Mouse (Mus musculus) brain, embryonic 14.5 days (tissue): ENCODE data around the gene Nfia.

Experiments
- CTCF ChIP-seq: fragments of 200-500 bp; IDR thresholded peaks from 2 replicates; pipeline ENCODE4 v1.5.1; 2012; ENCODE audit warnings: inconsistent platforms, mild to moderate bottlenecking, moderate library complexity, borderline replicate concordance; ENCODE audit not compliant: insufficient read depth, insufficient read length; ENCODE audit errors: extremely low read depth
- POLR2A ChIP-seq: fragments of 200-500 bp; IDR thresholded peaks from 2 replicates; pipeline ENCODE4 v1.6.1; 2012; ENCODE audit warnings: mild to moderate bottlenecking, inconsistent platforms, borderline replicate concordance; ENCODE audit not compliant: poor library complexity, insufficient read depth, insufficient read length, severe bottlenecking; ENCODE audit errors: extremely low read depth

DNA sequence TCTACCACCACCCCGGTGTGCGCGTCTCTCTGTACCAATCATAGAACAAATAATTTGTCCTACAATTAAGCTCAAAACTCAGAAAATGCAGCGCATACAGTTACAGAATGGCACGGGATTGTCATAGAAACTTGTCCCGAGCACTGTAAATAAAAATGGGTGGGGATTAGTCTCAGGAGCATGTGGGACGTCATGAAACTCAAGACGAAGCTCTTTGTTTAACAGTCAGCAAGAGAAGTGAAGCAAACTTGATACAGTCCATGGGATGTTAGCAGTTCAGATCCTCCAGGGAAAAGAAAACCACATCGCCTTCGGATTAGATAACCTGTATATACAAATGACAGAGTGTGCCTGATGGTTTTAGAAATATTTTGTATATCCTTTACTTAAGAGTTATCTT is 24.0 kb downstream of the Nfia start:
- TF ChIP-seq CTCF (no peak), POLR2A (no peak)
